Mouse (Mus musculus): ENCODE measurements around the gene Slc12a4.
"Not testable (repeated sequence)": the region's sequence is repeated elsewhere in the genome, so short reads cannot be mapped to it uniquely, and the experiment has no call there.

Slc12a4 gene

GRCm38 (mm10) chr8:105965905-105966341 lies at the start of gene Slc12a4:
Gene Slc12a4, minus strand, starts transcription at chr8:105966097.
- in situ Hi-C loops (cut with MboI, MseI): no loop called here

- in situ Hi-C loops (cut with MboI, MseI): not testable (repeated sequence)
Observed at GRCm38 (mm10) chr8:106012203-106012602, 46.3 kb upstream of the Slc12a4 start.

GRCm38 (mm10) chr8:106011643-106011986 lies 45.7 kb upstream of the Slc12a4 start, which contains the start of gene Ddx28:
Gene Ddx28, minus strand, starts transcription at chr8:106011882.
- in situ Hi-C loops (cut with MboI, MseI): no loop called here

- in situ Hi-C loops (cut with MboI, MseI): no loop called here
Observed at GRCm38 (mm10) chr8:106010748-106011642, 45.1 kb upstream of the Slc12a4 start.

- in situ Hi-C loops (cut with MboI, MseI): not testable (repeated sequence)
Observed at GRCm38 (mm10) chr8:106007891-106008290, 42.0 kb upstream of the Slc12a4 start.

- in situ Hi-C loops (cut with MboI, MseI): no loop called here
Observed at GRCm38 (mm10) chr8:106007135-106007534, 41.2 kb upstream of the Slc12a4 start.

GRCm38 (mm10) chr8:106006413-106006812 lies 40.5 kb upstream of the Slc12a4 start:
- in situ Hi-C loops (cut with MboI, MseI): no loop called here

GRCm38 (mm10) chr8:106005875-106006274 lies 40.0 kb upstream of the Slc12a4 start, which contains the start of gene Dpep2nb:
Gene Dpep2nb, minus strand, starts transcription at chr8:106005975.
- in situ Hi-C loops (cut with MboI, MseI): no loop called here

GRCm38 (mm10) chr8:106004538-106005207 lies 38.8 kb upstream of the Slc12a4 start:
- in situ Hi-C loops (cut with MboI, MseI): no loop called here

- in situ Hi-C loops (cut with MboI, MseI): no loop called here
Observed at GRCm38 (mm10) chr8:106001908-106002307, 36.0 kb upstream of the Slc12a4 start.

- in situ Hi-C loops (cut with MboI, MseI): no loop called here
Observed at GRCm38 (mm10) chr8:105998971-105999370, 33.1 kb upstream of the Slc12a4 start.

GRCm38 (mm10) chr8:105996359-105996758 lies 30.5 kb upstream of the Slc12a4 start:
- in situ Hi-C loops (cut with MboI, MseI): no loop called here

GRCm38 (mm10) chr8:105993226-105993625 lies 27.3 kb upstream of the Slc12a4 start:
- in situ Hi-C loops (cut with MboI, MseI): no loop called here

GRCm38 (mm10) chr8:105992499-105992898 lies 26.6 kb upstream of the Slc12a4 start:
- in situ Hi-C loops (cut with MboI, MseI): no loop called here

GRCm38 (mm10) chr8:105991546-105991945 lies 25.6 kb upstream of the Slc12a4 start:
- in situ Hi-C loops (cut with MboI, MseI): no loop called here

- in situ Hi-C loops (cut with MboI, MseI): no loop called here
Observed at GRCm38 (mm10) chr8:105990856-105991387, 25.0 kb upstream of the Slc12a4 start, which contains the start of gene Dus2. Gene Dus2, plus strand, starts transcription at chr8:105991337.

- in situ Hi-C loops (cut with MboI, MseI): loop anchor here (5.0 kb wide), 1 partner anchor 34 kb away; no protein-coding TSS in a partner anchor
Observed at GRCm38 (mm10) chr8:105988546-105988945, 22.6 kb upstream of the Slc12a4 start.

- in situ Hi-C loops (cut with MboI, MseI): not testable (repeated sequence)
Observed at GRCm38 (mm10) chr8:105983406-105983805, 17.5 kb upstream of the Slc12a4 start.

GRCm38 (mm10) chr8:105981146-105981545 lies 15.2 kb upstream of the Slc12a4 start:
- in situ Hi-C loops (cut with MboI, MseI): no loop called here

- in situ Hi-C loops (cut with MboI, MseI): no loop called here
Observed at GRCm38 (mm10) chr8:105979325-105979724, 13.4 kb upstream of the Slc12a4 start, which contains the start of gene Dpep3. Gene Dpep3, minus strand, starts transcription at chr8:105979429.

GRCm38 (mm10) chr8:105975363-105975762 lies 9.5 kb upstream of the Slc12a4 start:
- in situ Hi-C loops (cut with MboI, MseI): no loop called here

Data from T-helper 1 cell (primary cell).